Mouse (Mus musculus) adrenal gland (tissue): Measurements from ENCODE around the gene 2610301B20Rik.

Experiments
- microRNA-seq, 2 experiments: library from miRNA; unstranded; fragments of <30 nt; microRNA quantifications; one replicate each; pipeline ENCODE4; 2019

Gene 2610301B20Rik

Small RNA genes within 50 kb of the gene (microRNA-seq; reads per million reads assigned to microRNA genes)
- gene Mir3471-1 (0 reads per million in 2 experiments), gene n-TSaga9 (18.6 to 23.0 reads per million in 2 experiments)
